Comparison of ENCODE assay signal across 10 mouse cellular contexts in genomic region chr13:49651136-49651535, GRCm38 (mm10). TPM values are rescaled to one million over a fixed set of nuclear protein-coding genes. Genes with fewer than 3 reads are reported as not detected.
DNase-seq lines count a peak whose midpoint lies in the region; ATAC-seq lines count a peak whose summit lies in the region.
"Had no signal": no experiment of that assay in that cellular context is flagged by ENCODE, and none has a peak within 500 bp of the region (broad histone marks: within the 10 kb centered on the region; RNA-seq: fewer than 3 reads in every experiment).

No protein-coding gene starts in this region.

- DNase-seq in hindbrain, embryonic 10.5 days (ENCODE audit: low spot score) = no peak
- peak; percentile 1 for DNase-seq in retina, postnatal 1 day
- no peak for DNase-seq in retina, embryonic 14.5 days (ENCODE audit: low spot score)
- DNase-seq in spleen, adult 12 weeks (ENCODE audit: low spot score) = no peak
- DNase-seq in kidney, postnatal 25 days = no peak
- DNase-seq in right cerebral cortex, postnatal 36 days (ENCODE audit: low spot score in 2 of 2) = no peak
- DNase-seq: cerebellum, postnatal 25 days had no signal

- H3K27ac ChIP-seq in hindbrain, embryonic 10.5 days = no peak overlapping the region
- H3K27ac ChIP-seq in hindbrain, embryonic 13.5 days = no peak overlapping the region
- H3K27ac ChIP-seq in forebrain, embryonic 15.5 days (replicated peaks) = no peak overlapping the region
- H3K27ac ChIP-seq: left cerebral cortex, adult 2 months had no signal

- peaks cover 20% of the 10 kb centered on the region for H3K4me1 ChIP-seq in hindbrain, embryonic 10.5 days (replicated peaks)
- H3K4me1 ChIP-seq in hindbrain, embryonic 13.5 days (replicated peaks) = peaks cover 16% of the 10 kb centered on the region
- peaks cover 23% of the 10 kb centered on the region for H3K4me1 ChIP-seq in forebrain, embryonic 15.5 days

- no peaks in the 10 kb centered on the region for H3K9me3 ChIP-seq in hindbrain, embryonic 10.5 days
- H3K9me3 ChIP-seq in hindbrain, embryonic 13.5 days = no peaks in the 10 kb centered on the region
- no peaks in the 10 kb centered on the region for H3K9me3 ChIP-seq in forebrain, embryonic 15.5 days

- no peak for ATAC-seq in hindbrain, embryonic 13.5 days (ENCODE audit: low FRiP score)
- no peak for ATAC-seq in forebrain, embryonic 15.5 days (replicated peaks)

- H3K4me2 ChIP-seq in hindbrain, embryonic 13.5 days = no peak overlapping the region
- H3K4me2 ChIP-seq in forebrain, embryonic 15.5 days (replicated peaks) = peak overlapping the region; percentile 80; the same call in 1 of the 2 replicates

- H3K36me3 ChIP-seq in hindbrain, embryonic 10.5 days = peaks cover 6% of the 10 kb centered on the region
- peaks cover under 1% of the 10 kb centered on the region; the same call in 1 of the 2 replicates for H3K36me3 ChIP-seq in hindbrain, embryonic 13.5 days
- peaks cover under 1% of the 10 kb centered on the region; the same call in 1 of the 2 replicates for H3K36me3 ChIP-seq in forebrain, embryonic 15.5 days

- no peak overlapping the region for H3K9ac ChIP-seq in hindbrain, embryonic 13.5 days
- H3K9ac ChIP-seq in forebrain, embryonic 15.5 days (replicated peaks) = no peak overlapping the region

- WGBS in hindbrain, embryonic 10.5 days = 57% methylated on average over 2 of the region's 2 CpGs
- 45% methylated on average over 2 of the region's 2 CpGs for WGBS in hindbrain, embryonic 13.5 days
- 37% methylated on average over 2 of the region's 2 CpGs for WGBS in forebrain, embryonic 15.5 days

- peak overlapping the region; percentile 82; the same call in 1 of the 2 replicates for H3K4me3 ChIP-seq in hindbrain, embryonic 10.5 days
- H3K4me3 ChIP-seq in hindbrain, embryonic 13.5 days = no peak overlapping the region
- no peak overlapping the region for H3K4me3 ChIP-seq in forebrain, embryonic 15.5 days
- H3K4me3 ChIP-seq: left cerebral cortex, adult 2 months had no signal

- H3K27me3 ChIP-seq in hindbrain, embryonic 10.5 days (ENCODE audit: insufficient read depth, poor library complexity, severe bottlenecking) = no peaks in the 10 kb centered on the region
- H3K27me3 ChIP-seq in hindbrain, embryonic 13.5 days = no peaks in the 10 kb centered on the region
- H3K27me3 ChIP-seq in forebrain, embryonic 15.5 days = no peaks in the 10 kb centered on the region

RNA-seq across cellular contexts. Expression of gene Cenpp, which starts 1.4 kb away (rescaled TPM):
- 31.9 and 35.1 TPM in 2 replicates for polyA plus RNA-seq in hindbrain, embryonic 10.5 days (2016; fragmentation: Nextera tagmentation; extraction: Ambion mirVana)
- polyA plus RNA-seq in hindbrain, embryonic 13.5 days (2015; fragmentation: Nextera tagmentation; extraction: Ambion mirVana) = 7.0 and 9.1 TPM in 2 replicates
- polyA plus RNA-seq in forebrain, embryonic 15.5 days (2015; fragmentation: Nextera tagmentation; extraction: Ambion mirVana) = 13.1 and 14.5 TPM in 2 replicates

RNA-seq across cellular contexts. Expression of gene Nol8, which starts 1.7 kb away (rescaled TPM):
- polyA plus RNA-seq in hindbrain, embryonic 10.5 days (2016; fragmentation: Nextera tagmentation; extraction: Ambion mirVana) = 15.2 and 23.1 TPM in 2 replicates
- polyA plus RNA-seq in hindbrain, embryonic 13.5 days (2015; fragmentation: Nextera tagmentation; extraction: Ambion mirVana) = 22.6 and 22.9 TPM in 2 replicates
- 27.1 and 27.8 TPM in 2 replicates for polyA plus RNA-seq in forebrain, embryonic 15.5 days (2015; fragmentation: Nextera tagmentation; extraction: Ambion mirVana)

RNA-seq across cellular contexts. Expression of gene Iars, which starts 30.8 kb away (rescaled TPM):
- polyA plus RNA-seq in hindbrain, embryonic 10.5 days (2016; fragmentation: Nextera tagmentation; extraction: Ambion mirVana) = 98.0 and 111 TPM in 2 replicates
- 53.3 and 54.9 TPM in 2 replicates for polyA plus RNA-seq in hindbrain, embryonic 13.5 days (2015; fragmentation: Nextera tagmentation; extraction: Ambion mirVana)
- 58.0 and 61.8 TPM in 2 replicates for polyA plus RNA-seq in forebrain, embryonic 15.5 days (2015; fragmentation: Nextera tagmentation; extraction: Ambion mirVana)

RNA-seq across cellular contexts. Expression of gene Ogn, which starts 43.3 kb away (rescaled TPM):
- 2.7 and 5.3 TPM in 2 replicates for polyA plus RNA-seq in hindbrain, embryonic 10.5 days (2016; fragmentation: Nextera tagmentation; extraction: Ambion mirVana)
- 8.1 and 14.9 TPM in 2 replicates for polyA plus RNA-seq in hindbrain, embryonic 13.5 days (2015; fragmentation: Nextera tagmentation; extraction: Ambion mirVana)
- polyA plus RNA-seq in forebrain, embryonic 15.5 days (2015; fragmentation: Nextera tagmentation; extraction: Ambion mirVana) = 7.7 and 9.5 TPM in 2 replicates
